Mouse (Mus musculus): ENCODE measurements around the gene Dcaf7. TPM values are rescaled to one million over a fixed set of nuclear protein-coding genes. Genes with fewer than 3 reads are reported as not detected.

Dcaf7 gene
- total RNA-seq, 1 experiment = 30.3 TPM

GRCm38 (mm10) chr11:105994375-105994774, 42.3 kb upstream of the Dcaf7 start, which contains the start of gene Ace3:
Gene Ace3, plus strand, starts transcription at chr11:105994675.
- Histone ChIP-seq H3K27ac (ENCODE audit: insufficient read depth, low read depth, low read length, poor library complexity, severe bottlenecking) (no peak within 1 kb of the TSS), H3K4me3 (ENCODE audit: insufficient read depth in 1 of 2, low read depth in 1 of 2, low read length in 2 of 2, poor library complexity in 1 of 2, severe bottlenecking in 1 of 2) (no peak within 1 kb of the TSS)
- no peak for TF ChIP-seq ZC3H11A (IDR thresholded peaks at IDR 0.05; ENCODE audit: borderline replicate concordance, low read depth, low read length)
- no peak for TF ChIP-seq CHD2 (IDR thresholded peaks at IDR 0.05; ENCODE audit: low read depth, low read length)
- TF ChIP-seq HCFC1 (IDR thresholded peaks at IDR 0.05; ENCODE audit: borderline replicate concordance, insufficient read depth, low read length) = no peak
- TF ChIP-seq ZNF384 (IDR thresholded peaks at IDR 0.05; ENCODE audit: low read depth, low read length) = no peak
- TF ChIP-seq MAFK (IDR thresholded peaks at IDR 0.05; ENCODE audit: insufficient read depth, low read depth, low read length) = no peak

GRCm38 (mm10) chr11:106000062-106000461, 36.6 kb upstream of the Dcaf7 start:
- Histone ChIP-seq H3K27ac (ENCODE audit: insufficient read depth, low read depth, low read length, poor library complexity, severe bottlenecking) (no peak overlapping the region), H3K4me3 (ENCODE audit: insufficient read depth in 1 of 2, low read depth in 1 of 2, low read length in 2 of 2, poor library complexity in 1 of 2, severe bottlenecking in 1 of 2) (no peak overlapping the region)
- in situ Hi-C loops (cut with MboI; ENCODE audit: low sequenced_read_pairs in 2 of 2, unreplicated experiment in 2 of 2) = no loop called here

More at GRCm38 (mm10) chr11:105994375-105994774, 42.3 kb upstream of the Dcaf7 start, which contains the start of gene Ace3:
- Histone ChIP-seq H3K4me1 (ENCODE audit: control insufficient read depth in 2 of 2, insufficient read depth in 2 of 2, low read length in 2 of 2, poor library complexity in 1 of 2) (peaks cover 0 to 3% of the 10 kb centered on the region in 2 experiments; a peak in 2 of 4 replicates), H3K9me3 (ENCODE audit: control insufficient read depth, insufficient read depth, low read depth, low read length) (no peaks in the 10 kb centered on the region), H3K36me3 (ENCODE audit: control insufficient read depth, insufficient read depth, low read length, poor library complexity, severe bottlenecking) (no peaks in the 10 kb centered on the region), H3K9ac (ENCODE audit: insufficient read depth, low read depth, low read length, poor library complexity, severe bottlenecking) (no peak within 1 kb of the TSS)
- in situ Hi-C loops (cut with MboI; ENCODE audit: low sequenced_read_pairs in 2 of 2, unreplicated experiment in 2 of 2) = no loop called here
- DNase-seq (ENCODE audit: low read depth, low spot score) = no peak

GRCm38 (mm10) chr11:106001718-106002117, 35.0 kb upstream of the Dcaf7 start:
- Histone ChIP-seq H3K9ac (ENCODE audit: insufficient read depth, low read depth, low read length, poor library complexity, severe bottlenecking) (no peak overlapping the region), H3K9me3 (ENCODE audit: control insufficient read depth, insufficient read depth, low read depth, low read length) (no peaks in the 10 kb centered on the region), H3K36me3 (ENCODE audit: control insufficient read depth, insufficient read depth, low read length, poor library complexity, severe bottlenecking) (no peaks in the 10 kb centered on the region), H3K4me1 (ENCODE audit: control insufficient read depth in 2 of 2, insufficient read depth in 2 of 2, low read length in 2 of 2, poor library complexity in 1 of 2) (no peaks in the 10 kb centered on the region), H3K27ac (ENCODE audit: insufficient read depth, low read depth, low read length, poor library complexity, severe bottlenecking) (no peak overlapping the region), H3K4me3 (ENCODE audit: insufficient read depth in 1 of 2, low read depth in 1 of 2, low read length in 2 of 2, poor library complexity in 1 of 2, severe bottlenecking in 1 of 2) (no peak overlapping the region)
- in situ Hi-C loops (cut with MboI; ENCODE audit: low sequenced_read_pairs in 2 of 2, unreplicated experiment in 2 of 2) = no loop called here
- DNase-seq (ENCODE audit: low read depth, low spot score) = no peak
- no peak; the same call in 1 of the 2 replicates for TF ChIP-seq ZC3H11A (IDR thresholded peaks at IDR 0.05; ENCODE audit: borderline replicate concordance, low read depth, low read length)
- no peak for TF ChIP-seq CHD2 (IDR thresholded peaks at IDR 0.05; ENCODE audit: low read depth, low read length)
- no peak for TF ChIP-seq ZNF384 (IDR thresholded peaks at IDR 0.05; ENCODE audit: low read depth, low read length)
- TF ChIP-seq MAFK (IDR thresholded peaks at IDR 0.05; ENCODE audit: insufficient read depth, low read depth, low read length) = no peak

More at GRCm38 (mm10) chr11:106000062-106000461, 36.6 kb upstream of the Dcaf7 start:
- no peak overlapping the region for H3K9ac ChIP-seq (ENCODE audit: insufficient read depth, low read depth, low read length, poor library complexity, severe bottlenecking)
- no peaks in the 10 kb centered on the region for H3K36me3 ChIP-seq (ENCODE audit: control insufficient read depth, insufficient read depth, low read length, poor library complexity, severe bottlenecking)
- TF ChIP-seq CHD2 (IDR thresholded peaks at IDR 0.05; ENCODE audit: low read depth, low read length) (no peak), MAFK (IDR thresholded peaks at IDR 0.05; ENCODE audit: insufficient read depth, low read depth, low read length) (no peak), HCFC1 (IDR thresholded peaks at IDR 0.05; ENCODE audit: borderline replicate concordance, insufficient read depth, low read length) (no peak), ZC3H11A (IDR thresholded peaks at IDR 0.05; ENCODE audit: borderline replicate concordance, low read depth, low read length) (no peak), ZNF384 (IDR thresholded peaks at IDR 0.05; ENCODE audit: low read depth, low read length) (no peak)
- H3K4me1 ChIP-seq (ENCODE audit: control insufficient read depth in 2 of 2, insufficient read depth in 2 of 2, low read length in 2 of 2, poor library complexity in 1 of 2) = no peaks in the 10 kb centered on the region
- no peak for DNase-seq (ENCODE audit: low read depth, low spot score)
- H3K9me3 ChIP-seq (ENCODE audit: control insufficient read depth, insufficient read depth, low read depth, low read length) = no peaks in the 10 kb centered on the region

GRCm38 (mm10) chr11:106004576-106004975, 32.1 kb upstream of the Dcaf7 start:
- no peak overlapping the region for H3K27ac ChIP-seq (ENCODE audit: insufficient read depth, low read depth, low read length, poor library complexity, severe bottlenecking)
- DNase-seq (ENCODE audit: low read depth, low spot score) = no peak
- H3K9me3 ChIP-seq (ENCODE audit: control insufficient read depth, insufficient read depth, low read depth, low read length) = no peaks in the 10 kb centered on the region
- no peak for TF ChIP-seq MAFK (IDR thresholded peaks at IDR 0.05; ENCODE audit: insufficient read depth, low read depth, low read length)
- TF ChIP-seq HCFC1 (IDR thresholded peaks at IDR 0.05; ENCODE audit: borderline replicate concordance, insufficient read depth, low read length) = no peak
- TF ChIP-seq CHD2 (IDR thresholded peaks at IDR 0.05; ENCODE audit: low read depth, low read length) = no peak
- no peak for TF ChIP-seq ZNF384 (IDR thresholded peaks at IDR 0.05; ENCODE audit: low read depth, low read length)
- TF ChIP-seq ZC3H11A (IDR thresholded peaks at IDR 0.05; ENCODE audit: borderline replicate concordance, low read depth, low read length) = no peak
- no peak overlapping the region for H3K4me3 ChIP-seq (ENCODE audit: insufficient read depth in 1 of 2, low read depth in 1 of 2, low read length in 2 of 2, poor library complexity in 1 of 2, severe bottlenecking in 1 of 2)
- no peaks in the 10 kb centered on the region for H3K36me3 ChIP-seq (ENCODE audit: control insufficient read depth, insufficient read depth, low read length, poor library complexity, severe bottlenecking)
- H3K4me1 ChIP-seq (ENCODE audit: control insufficient read depth in 2 of 2, insufficient read depth in 2 of 2, low read length in 2 of 2, poor library complexity in 1 of 2) = no peaks in the 10 kb centered on the region
- in situ Hi-C loops (cut with MboI; ENCODE audit: low sequenced_read_pairs in 2 of 2, unreplicated experiment in 2 of 2) = no loop called here
- no peak overlapping the region for H3K9ac ChIP-seq (ENCODE audit: insufficient read depth, low read depth, low read length, poor library complexity, severe bottlenecking)

DNA sequence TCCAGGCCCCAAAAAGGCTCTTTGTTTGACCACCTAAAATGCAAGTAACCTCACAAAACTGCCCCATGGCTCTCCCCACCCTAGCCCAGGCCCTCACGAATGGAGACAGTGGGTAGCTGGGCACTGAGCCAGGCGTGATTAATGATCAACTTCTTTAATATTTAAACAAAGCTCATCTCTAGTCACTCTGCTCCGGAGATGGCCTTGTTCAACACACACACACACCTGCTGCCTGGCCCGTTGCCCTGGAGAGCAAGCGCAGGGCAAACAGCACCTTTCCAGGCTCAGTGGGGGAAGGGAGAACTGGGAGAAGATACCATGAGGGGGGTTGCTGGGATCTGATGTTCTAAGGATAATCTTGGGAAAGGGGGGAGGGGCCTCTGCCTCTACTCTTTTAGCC, 30.7 kb upstream of the Dcaf7 start:
- in situ Hi-C loops (cut with MboI; ENCODE audit: low sequenced_read_pairs in 2 of 2, unreplicated experiment in 2 of 2) = no loop called here

More for the DNA sequence above, 30.7 kb upstream of the Dcaf7 start:
- H3K9me3 ChIP-seq (ENCODE audit: control insufficient read depth, insufficient read depth, low read depth, low read length) = no peaks in the 10 kb centered on the region
- no peaks in the 10 kb centered on the region for H3K36me3 ChIP-seq (ENCODE audit: control insufficient read depth, insufficient read depth, low read length, poor library complexity, severe bottlenecking)
- no peak overlapping the region for H3K4me3 ChIP-seq (ENCODE audit: insufficient read depth in 1 of 2, low read depth in 1 of 2, low read length in 2 of 2, poor library complexity in 1 of 2, severe bottlenecking in 1 of 2)
- TF ChIP-seq ZC3H11A (IDR thresholded peaks at IDR 0.05; ENCODE audit: borderline replicate concordance, low read depth, low read length) (no peak), MAFK (IDR thresholded peaks at IDR 0.05; ENCODE audit: insufficient read depth, low read depth, low read length) (no peak), HCFC1 (IDR thresholded peaks at IDR 0.05; ENCODE audit: borderline replicate concordance, insufficient read depth, low read length) (no peak), CHD2 (IDR thresholded peaks at IDR 0.05; ENCODE audit: low read depth, low read length) (no peak), ZNF384 (IDR thresholded peaks at IDR 0.05; ENCODE audit: low read depth, low read length) (no peak)
- DNase-seq (ENCODE audit: low read depth, low spot score) = no peak
- no peak overlapping the region for H3K9ac ChIP-seq (ENCODE audit: insufficient read depth, low read depth, low read length, poor library complexity, severe bottlenecking)
- H3K4me1 ChIP-seq (ENCODE audit: control insufficient read depth in 2 of 2, insufficient read depth in 2 of 2, low read length in 2 of 2, poor library complexity in 1 of 2) = no peaks in the 10 kb centered on the region
- no peak overlapping the region for H3K27ac ChIP-seq (ENCODE audit: insufficient read depth, low read depth, low read length, poor library complexity, severe bottlenecking)
